ENCODE assay signal across 13 mouse cellular contexts in the genomic region with DNA sequence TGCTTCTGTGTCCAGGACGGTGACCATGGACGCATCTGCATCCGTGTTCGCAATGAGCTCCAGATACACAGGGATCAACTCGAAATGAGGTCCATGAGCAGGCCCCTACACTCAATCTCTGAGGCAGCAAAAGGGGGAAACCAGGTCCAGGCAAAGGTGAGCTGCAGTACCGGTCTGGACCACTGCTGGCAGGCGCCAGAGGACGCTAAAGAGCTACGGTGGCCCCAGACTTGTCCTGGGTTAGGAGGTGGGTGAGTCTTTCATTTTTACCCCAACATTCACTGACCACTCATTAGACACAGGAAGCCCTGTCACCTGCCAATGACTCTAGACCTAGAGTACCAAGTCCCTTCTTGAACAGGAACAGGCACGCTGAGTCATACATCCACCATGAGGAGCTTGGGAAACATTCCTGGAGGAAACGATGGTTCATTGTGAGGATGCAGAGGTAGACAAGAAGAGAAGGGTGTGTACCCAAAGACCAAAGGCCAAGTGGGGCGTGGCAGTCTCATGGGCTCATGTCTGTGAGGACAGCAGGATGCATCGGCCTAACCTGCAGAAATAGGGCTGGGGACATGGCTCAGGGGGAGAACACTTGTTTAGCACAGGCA. TPM values are rescaled to one million over a fixed set of nuclear protein-coding genes. Genes with fewer than 3 reads are reported as not detected.
DNase-seq lines count a peak whose midpoint lies in the region; ATAC-seq and TF ChIP-seq lines count a peak whose summit lies in the region.
"Had no signal": no experiment of that assay in that cellular context is flagged by ENCODE, and none has a peak within 500 bp of the region (broad histone marks: within the 10 kb centered on the region; RNA-seq: fewer than 3 reads in every experiment).

No protein-coding gene starts in this region.

- H3K36me3 ChIP-seq in kidney, embryonic 15.5 days, result no peaks in the 10 kb centered on the region
- H3K36me3 ChIP-seq in C2C12 (ENCODE audit: control insufficient read depth, insufficient read depth), result no peaks in the 10 kb centered on the region
- no peaks in the 10 kb centered on the region for H3K36me3 ChIP-seq in intestine, embryonic 16.5 days (ENCODE audit: control insufficient read depth, insufficient read depth, low read length)
- H3K36me3 ChIP-seq: limb, embryonic 10.5 days had no signal

- no peak overlapping the region for H3K4me2 ChIP-seq in kidney, embryonic 15.5 days
- H3K4me2 ChIP-seq in intestine, embryonic 16.5 days (ENCODE audit: low read depth, low read length), result no peak overlapping the region

- no peaks in the 10 kb centered on the region for H3K27me3 ChIP-seq in kidney, embryonic 15.5 days
- H3K27me3 ChIP-seq in C2C12 (ENCODE audit: control insufficient read depth, insufficient read depth, insufficient read length), result no peaks in the 10 kb centered on the region
- no peaks in the 10 kb centered on the region for H3K27me3 ChIP-seq in intestine, embryonic 16.5 days (replicated peaks; ENCODE audit: control insufficient read depth, insufficient read depth, low read length)

- no peak overlapping the region for H3K4me3 ChIP-seq in gastrocnemius, adult 2 months
- H3K4me3 ChIP-seq in kidney, embryonic 15.5 days (replicated peaks), result no peak overlapping the region
- H3K4me3 ChIP-seq in C2C12 (ENCODE audit: insufficient read depth, poor library complexity, severe bottlenecking), result no peak overlapping the region
- H3K4me3 ChIP-seq in intestine, embryonic 16.5 days (ENCODE audit: low read length), result no peak overlapping the region
- H3K4me3 ChIP-seq: limb, embryonic 10.5 days had no signal

- H3K79me3 ChIP-seq in C2C12 (ENCODE audit: low read depth), result no peaks in the 10 kb centered on the region

- H3K4me1 ChIP-seq in kidney, embryonic 15.5 days, result peaks cover 30% of the 10 kb centered on the region
- H3K4me1 ChIP-seq in intestine, embryonic 16.5 days (ENCODE audit: control insufficient read depth, insufficient read depth, low read length), result peaks cover 29% of the 10 kb centered on the region

- intact Hi-C loops in gastrocnemius, adult 2 months (cut with DNase I), result no loop called here

- no peaks in the 10 kb centered on the region for H3K79me2 ChIP-seq in C2C12 (ENCODE audit: control insufficient read depth, insufficient read depth)

- peak; percentile 49 for TF ChIP-seq CTCF in gastrocnemius, adult 2 months (IDR thresholded peaks at IDR 0.05)
- peak; percentile 45 for TF ChIP-seq CTCF in C2C12 (IDR thresholded peaks at IDR 0.05; ENCODE audit: control insufficient read depth, insufficient read depth, insufficient read length)

- no peak for ATAC-seq in kidney, embryonic 15.5 days (replicated peaks; ENCODE audit: low FRiP score)
- peak; percentile 63 for ATAC-seq in intestine, embryonic 16.5 days
- ATAC-seq: hindbrain, embryonic 16.5 days had no signal

- no peak overlapping the region for H3K27ac ChIP-seq in gastrocnemius, adult 2 months
- no peak overlapping the region for H3K27ac ChIP-seq in kidney, embryonic 15.5 days
- H3K27ac ChIP-seq in intestine, embryonic 16.5 days (ENCODE audit: low read length), result peak overlapping the region; percentile 36; the same call in 1 of the 2 replicates
- H3K27ac ChIP-seq: limb, embryonic 10.5 days had no signal

- no peak overlapping the region for H3K9ac ChIP-seq in kidney, embryonic 15.5 days
- H3K9ac ChIP-seq in intestine, embryonic 16.5 days (ENCODE audit: low read depth, low read length), result no peak overlapping the region

- H3ac ChIP-seq in C2C12 (ENCODE audit: control insufficient read depth, insufficient read length, low read depth), result no peak overlapping the region

- WGBS in kidney, embryonic 15.5 days, result 69% methylated on average over 13 of the region's 13 CpGs
- 70% methylated on average over 13 of the region's 13 CpGs for WGBS in intestine, embryonic 16.5 days

- no peak for DNase-seq in gastrocnemius, adult 2 months
- DNase-seq in gastrocnemius, adult 8-10 months (ENCODE audit: low spot score in 2 of 2), result no peak
- peak; percentile 46 to 51 for DNase-seq in kidney, postnatal 4 days
- DNase-seq in adrenal gland, postnatal 14 days, result no peak
- DNase-seq in spleen, postnatal 4 days (ENCODE audit: low spot score in 2 of 2), result no peak
- DNase-seq: adrenal gland, postnatal 10 days; heart, postnatal 10 days; thymus, postnatal 4 days had no signal

- no peaks in the 10 kb centered on the region for H3K9me3 ChIP-seq in kidney, embryonic 15.5 days (replicated peaks)
- no peaks in the 10 kb centered on the region for H3K9me3 ChIP-seq in intestine, embryonic 16.5 days (ENCODE audit: control insufficient read depth, low read length)
- H3K9me3 ChIP-seq: limb, embryonic 10.5 days had no signal

TF ChIP-seq in C2C12, 6 proteins besides CTCF, POLR2A, EP300 and RAD21:
- TF ChIP-seq CEBPB (IDR thresholded peaks at IDR 0.05; ENCODE audit: low read depth) (no peak), FOSL1 (IDR thresholded peaks at IDR 0.05; ENCODE audit: insufficient read depth, low read length, poor library complexity, severe bottlenecking) (no peak), MYOG (IDR thresholded peaks at IDR 0.05; ENCODE audit: control insufficient read depth, extremely low read depth, insufficient read length) (no peak), USF1 (IDR thresholded peaks at IDR 0.05; ENCODE audit: low read depth) (no peak), MYOD1 (IDR thresholded peaks at IDR 0.05; ENCODE audit: control insufficient read depth, insufficient read length, low read depth) (no peak), MAX (IDR thresholded peaks at IDR 0.05) (no peak)
TF ChIP-seq in C2C12: peak in this region for 0.

RNA-seq across cellular contexts. Expression of a gene that starts 21.8 kb away (rescaled TPM):
- 1 to 10 TPM; 2.9 to 4.2 TPM for total RNA-seq in gastrocnemius, adult 2 months (2021)
- 1 to 10 TPM; 1.8 to 2.7 (median 2.1) TPM for total RNA-seq in gastrocnemius, adult 8-10 months (2022)
- 4.3 and 5.1 TPM in 2 replicates for polyA plus RNA-seq in kidney, embryonic 15.5 days (2015; fragmentation: Nextera tagmentation; extraction: Ambion mirVana)
- polyA plus RNA-seq in C2C12 (2012; fragmentation: generic; extraction: Trizol), result 6.7 TPM
- polyA plus RNA-seq in intestine, embryonic 16.5 days (2015; fragmentation: Nextera tagmentation; extraction: Ambion mirVana), result 1.3 and 1.5 TPM in 2 replicates
- total RNA-seq in adrenal gland, postnatal 14 days (2021), result 19.6 and 21.5 TPM in 2 replicates

RNA-seq across cellular contexts. Expression of a gene that starts 42.0 kb away (rescaled TPM):
- 1 to 10 TPM; 5.7 to 6.6 TPM for total RNA-seq in gastrocnemius, adult 2 months (2021)
- 1 to 10 TPM; 4.3 to 7.7 (median 5.3) TPM for total RNA-seq in gastrocnemius, adult 8-10 months (2022)
- 19.3 and 23.6 TPM in 2 replicates for polyA plus RNA-seq in kidney, embryonic 15.5 days (2015; fragmentation: Nextera tagmentation; extraction: Ambion mirVana)
- polyA plus RNA-seq in C2C12 (2012; fragmentation: generic; extraction: Trizol), result 30.8 TPM
- 19.0 and 19.6 TPM in 2 replicates for polyA plus RNA-seq in intestine, embryonic 16.5 days (2015; fragmentation: Nextera tagmentation; extraction: Ambion mirVana)
- 46.4 and 53.1 TPM in 2 replicates for total RNA-seq in adrenal gland, postnatal 14 days (2021)

Comparison
In these comparisons a context has a peak if more than half of its experiments do, and no peak if none do; other contexts are left out.
1. DNase-seq: peak in kidney, postnatal 4 days (2 of 2); none in gastrocnemius, adult 2 months (single experiment), gastrocnemius, adult 8-10 months (0 of 2), adrenal gland, postnatal 14 days (single experiment) and spleen, postnatal 4 days (0 of 2).